Mouse (Mus musculus) naive thymus-derived CD4-positive, alpha-beta T cell, adult 2 months (primary cell): ENCODE data around the gene Rasa4.
A peak's percentile ranks its signal among the peaks of the same experiment; 100 is the strongest.
"Not testable (repeated sequence)": the region's sequence is repeated elsewhere in the genome, so short reads cannot be mapped to it uniquely, and the experiment has no call there.

ENCODE experiments used
- DNase-seq: peaks from one replicate; pipeline ENCODE4 v3.0.0-alpha.2; 2011; ENCODE audit warnings: low read depth

Gene Rasa4

DNA sequence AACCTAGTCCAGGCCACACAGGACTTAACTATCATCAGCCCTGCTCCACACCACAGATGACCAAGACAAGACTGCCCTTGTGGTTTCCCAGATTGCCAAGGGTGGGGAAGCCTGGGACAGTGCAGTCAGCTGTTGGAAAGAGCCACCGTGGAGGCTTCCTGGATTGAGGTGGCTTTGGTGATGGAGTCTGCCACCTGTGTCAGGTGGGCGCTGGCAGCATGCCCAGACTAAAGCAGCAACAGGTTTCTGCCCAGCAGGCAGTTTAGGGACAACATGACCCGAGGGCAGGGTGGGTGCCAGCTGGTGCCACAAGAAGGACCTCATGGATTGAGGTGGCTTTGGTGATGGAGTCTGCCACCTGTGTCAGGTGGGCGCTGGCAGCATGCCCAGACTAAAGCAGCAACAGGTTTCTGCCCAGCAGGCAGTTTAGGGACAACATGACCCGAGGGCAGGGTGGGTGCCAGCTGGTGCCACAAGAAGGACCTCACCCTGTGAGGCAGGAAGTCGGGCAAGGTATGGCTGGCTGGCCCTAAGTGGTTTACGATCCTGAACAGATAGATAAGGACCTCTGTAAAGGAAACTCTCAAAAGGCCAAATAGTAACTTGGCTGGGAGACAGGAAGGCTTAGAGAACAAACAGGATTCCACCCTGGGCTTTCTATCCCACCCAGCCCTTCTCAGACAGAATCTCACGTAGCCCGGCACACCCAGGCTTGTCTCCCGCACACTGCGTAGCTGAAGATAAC is 17.1 kb upstream of the Rasa4 start:
- DNase-seq = not testable (repeated sequence)

DNA sequence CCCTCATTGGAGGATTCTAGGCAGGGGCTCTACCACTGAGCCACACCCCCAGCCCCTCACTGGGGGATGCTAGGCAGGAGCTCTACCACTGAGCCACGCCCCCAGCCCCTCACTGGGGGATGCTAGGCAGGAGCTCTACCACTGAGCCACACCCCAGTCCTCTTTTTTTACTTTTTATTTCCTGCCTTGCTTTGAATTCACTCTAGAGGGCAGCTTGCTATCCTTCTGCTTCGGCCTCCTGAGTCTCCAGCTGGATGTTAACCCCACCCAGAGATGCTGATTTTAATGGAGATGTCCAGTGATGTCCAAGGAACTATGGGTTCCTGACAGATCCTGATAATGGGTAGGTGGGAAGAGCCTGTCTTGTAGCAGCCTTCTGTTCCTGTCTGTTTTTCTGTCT is 14.3 kb upstream of the Rasa4 start:
- no peak for DNase-seq

DNA sequence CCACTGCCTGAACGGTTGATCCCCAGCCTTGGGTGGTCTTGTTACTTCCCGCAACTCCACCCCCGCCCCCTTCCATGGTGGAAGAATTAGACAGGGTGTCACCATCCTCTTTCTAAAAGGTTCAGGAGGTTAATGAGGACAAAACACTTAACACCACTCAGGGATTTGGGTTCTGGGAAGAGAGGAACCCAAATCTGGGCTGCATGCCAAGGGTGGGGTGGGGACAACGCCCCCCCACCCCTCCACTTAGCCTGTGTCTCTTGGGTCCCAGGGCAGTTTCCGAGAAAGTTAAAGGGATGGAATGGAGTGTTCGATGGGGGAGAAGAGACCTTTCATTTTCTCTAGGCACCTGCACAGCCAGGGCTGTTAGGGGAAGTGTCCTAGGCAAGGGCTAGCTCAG is 10.7 kb upstream of the Rasa4 start:
- no peak for DNase-seq

DNA sequence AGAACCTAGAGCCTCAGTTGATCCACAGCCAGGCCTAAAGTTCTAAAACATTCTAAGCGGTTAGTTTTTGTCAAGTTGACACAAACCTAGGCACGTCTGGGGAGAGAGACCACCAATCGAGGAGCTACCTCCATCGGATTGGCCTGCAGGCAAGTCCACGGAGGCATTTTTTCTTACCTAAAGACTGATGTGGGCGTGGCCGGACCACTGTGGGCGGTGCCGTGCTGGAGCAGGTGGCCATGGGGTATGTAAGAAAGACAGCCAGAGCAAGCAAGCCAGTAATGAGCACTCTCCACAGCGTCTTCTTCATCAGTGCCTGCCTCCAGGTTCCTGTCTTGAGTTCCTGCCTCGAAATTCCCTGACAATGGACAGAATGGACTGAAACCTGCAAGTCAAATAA is 10.2 kb upstream of the Rasa4 start:
- no peak for DNase-seq

DNA sequence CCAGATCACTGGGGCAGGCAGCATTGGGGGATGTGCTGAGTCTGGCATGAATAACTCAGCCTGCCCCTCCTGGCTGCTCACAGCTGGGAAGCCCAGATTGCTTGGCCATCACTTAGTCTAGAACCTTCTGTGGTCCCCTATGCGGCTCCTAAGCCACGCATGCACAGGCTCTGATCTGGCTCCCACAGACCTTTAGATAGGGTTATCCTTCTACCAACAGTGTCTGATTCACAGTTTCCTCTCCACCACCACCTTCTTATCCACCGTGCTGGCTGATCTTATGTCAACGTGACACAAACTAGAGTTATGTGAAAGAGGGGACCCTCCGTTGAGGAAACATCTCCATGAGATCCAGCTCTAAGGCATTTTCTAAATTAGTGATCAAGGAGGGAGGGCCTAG is 8.6 kb upstream of the Rasa4 start:
- DNase-seq = no peak

DNA sequence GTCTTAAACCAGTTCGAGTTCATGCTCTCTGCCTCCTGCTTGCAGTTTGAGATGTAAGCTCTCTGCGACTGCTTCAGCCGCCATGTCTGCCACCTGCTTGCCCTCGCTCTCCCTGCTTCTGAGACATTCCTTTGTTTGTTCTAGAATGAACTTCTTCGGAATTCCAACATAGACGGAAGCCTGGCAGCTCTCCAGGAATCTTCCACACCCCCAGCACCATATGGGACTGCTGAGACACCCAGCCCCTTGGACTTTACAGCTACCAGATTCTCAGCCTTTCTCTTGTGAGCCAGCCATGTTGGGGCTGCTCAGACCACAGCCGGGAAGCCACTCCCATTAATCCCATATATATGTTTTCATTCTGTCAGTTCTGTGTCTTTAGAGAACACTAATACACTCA is 7.4 kb upstream of the Rasa4 start:
- no peak for DNase-seq

DNA sequence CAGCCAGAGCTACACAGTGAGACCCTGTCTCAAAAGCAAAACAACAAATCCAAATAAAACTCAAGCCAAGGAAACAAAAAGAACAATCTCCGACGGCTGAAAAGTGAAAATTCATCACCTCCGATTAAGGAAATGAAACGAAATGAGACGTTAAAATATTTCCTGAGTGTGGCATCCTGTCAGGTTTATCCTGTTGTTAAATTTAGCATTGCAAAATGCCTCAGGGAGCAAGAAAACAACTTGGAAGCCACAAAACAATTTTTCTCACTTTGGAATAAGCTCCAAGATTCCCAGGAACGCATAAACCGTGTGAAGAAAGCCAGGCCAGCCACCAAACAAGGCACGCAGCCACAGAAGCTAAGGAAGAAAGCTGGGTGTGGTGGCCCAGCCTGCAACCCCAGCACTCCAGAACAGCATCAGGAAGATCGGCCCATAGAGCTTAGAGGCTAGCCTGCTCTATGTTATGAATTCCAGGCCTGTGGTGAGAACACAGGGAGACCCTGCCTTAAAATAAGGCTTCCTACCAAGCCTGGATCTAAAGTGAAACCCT is 6.6 kb upstream of the Rasa4 start:
- DNase-seq = no peak

DNA sequence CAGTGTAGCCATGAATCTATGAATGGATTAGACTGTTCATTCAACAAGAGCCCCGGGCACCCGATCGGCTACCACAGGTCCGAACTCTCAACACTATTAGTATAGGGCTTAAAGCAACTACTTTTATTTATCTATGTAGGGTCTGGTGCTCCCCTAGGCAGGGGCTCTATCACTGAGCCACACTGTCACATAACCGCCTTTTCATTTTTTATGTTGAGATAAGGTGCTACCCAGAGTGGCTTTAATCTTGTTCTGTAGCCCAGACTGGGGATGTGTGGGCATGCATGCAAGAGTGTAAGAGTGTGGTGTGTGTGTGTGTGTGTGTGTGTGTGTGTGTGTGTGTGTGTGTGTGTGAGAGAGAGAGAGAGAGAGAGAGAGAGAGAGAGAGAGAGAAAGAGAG is 5.6 kb upstream of the Rasa4 start:
- DNase-seq = no peak

DNA sequence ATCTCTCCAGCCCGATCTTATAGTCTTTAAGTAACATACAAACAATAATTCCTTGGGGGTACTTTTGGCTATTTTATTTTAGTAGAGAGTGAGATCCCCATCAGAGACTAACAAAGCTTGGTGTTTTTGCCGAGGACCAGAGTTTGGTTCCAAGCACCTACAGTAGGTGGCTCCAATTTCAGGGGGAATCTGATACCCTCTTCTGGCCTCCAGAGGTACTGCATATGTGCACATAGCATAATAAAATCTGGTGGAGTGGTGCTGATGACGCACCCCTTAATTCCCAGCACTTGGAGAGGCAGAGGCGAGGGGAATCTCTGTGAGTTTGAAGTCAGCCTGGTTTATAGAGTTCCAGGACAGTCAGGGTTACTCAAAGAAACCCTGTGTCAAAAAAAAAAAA is 1.4 kb upstream of the Rasa4 start:
- peak; percentile 54 for DNase-seq

DNA sequence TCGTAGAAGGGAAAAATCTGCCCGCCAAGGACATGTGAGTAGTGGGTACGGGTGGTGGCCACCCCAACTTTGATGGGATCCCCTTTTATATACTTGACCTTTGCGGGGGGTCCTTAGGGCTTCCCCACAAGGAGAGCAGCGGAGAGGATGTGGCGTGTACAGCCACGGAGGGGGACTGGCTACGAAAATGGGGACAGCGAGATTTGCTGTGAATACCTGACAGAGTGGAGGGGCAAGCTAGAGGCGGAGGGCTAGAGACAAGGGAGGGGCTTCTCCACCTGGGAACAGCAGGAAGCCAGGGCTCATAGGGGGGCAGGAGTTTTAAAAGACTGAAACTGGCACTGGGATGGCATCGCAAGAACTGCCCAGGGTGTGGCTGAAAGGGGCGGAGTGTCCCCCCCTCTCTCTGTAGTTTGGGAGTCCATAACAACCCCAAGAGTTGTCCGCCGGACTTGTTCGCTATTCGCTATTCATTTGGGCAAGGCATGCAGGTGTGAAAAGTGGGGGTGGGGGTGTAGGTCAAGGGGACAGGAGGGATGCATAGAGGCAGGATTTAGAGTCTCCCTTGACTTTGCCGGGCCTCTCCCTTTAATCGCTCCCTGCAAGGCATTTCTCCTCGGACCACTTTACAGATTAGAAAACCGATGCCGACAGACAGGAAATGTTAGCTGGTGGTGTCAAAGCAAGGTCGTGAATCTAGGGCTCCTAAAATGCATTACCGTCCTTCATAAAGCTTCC is 597 bp downstream of the Rasa4 start:
- no peak for DNase-seq

DNA sequence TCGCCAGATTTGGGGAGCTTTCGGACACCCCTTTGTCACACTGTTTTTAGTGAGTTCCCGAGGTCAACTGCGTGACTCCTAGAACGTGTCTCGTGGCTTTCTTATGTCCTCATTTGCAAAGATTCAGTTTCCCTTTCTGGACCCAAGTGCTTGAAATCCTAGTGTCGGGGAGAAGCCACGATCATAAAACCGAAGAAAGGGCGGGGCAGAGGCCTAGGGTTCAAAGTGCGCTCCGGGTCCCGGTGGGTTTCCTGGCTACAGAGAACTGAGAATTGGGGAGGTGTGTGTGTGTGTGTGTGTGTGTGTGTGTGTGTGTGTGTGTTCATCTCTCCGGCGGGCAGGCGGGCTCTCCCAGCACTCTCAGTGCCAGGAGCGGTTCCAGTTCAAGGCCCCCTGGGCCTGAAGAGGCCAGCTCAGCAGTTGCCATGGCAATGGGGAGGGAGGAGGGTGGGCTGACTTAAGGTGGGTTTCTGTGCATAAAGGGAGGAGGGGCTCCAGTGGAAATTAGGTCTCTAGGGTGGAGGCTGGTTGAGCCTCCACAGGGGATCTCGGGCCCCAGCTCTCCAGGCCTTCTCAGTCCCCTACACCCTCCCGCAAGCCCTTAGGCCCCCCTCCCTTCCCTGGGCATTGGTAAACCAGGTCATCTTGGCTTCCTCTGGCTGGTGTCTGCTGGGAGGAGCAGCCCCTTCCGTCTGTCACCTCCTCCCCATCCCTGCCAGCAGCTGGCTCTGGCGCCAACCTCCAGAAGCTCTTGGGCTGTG is 1.4 kb downstream of the Rasa4 start:
- DNase-seq = peak; percentile 67

DNA sequence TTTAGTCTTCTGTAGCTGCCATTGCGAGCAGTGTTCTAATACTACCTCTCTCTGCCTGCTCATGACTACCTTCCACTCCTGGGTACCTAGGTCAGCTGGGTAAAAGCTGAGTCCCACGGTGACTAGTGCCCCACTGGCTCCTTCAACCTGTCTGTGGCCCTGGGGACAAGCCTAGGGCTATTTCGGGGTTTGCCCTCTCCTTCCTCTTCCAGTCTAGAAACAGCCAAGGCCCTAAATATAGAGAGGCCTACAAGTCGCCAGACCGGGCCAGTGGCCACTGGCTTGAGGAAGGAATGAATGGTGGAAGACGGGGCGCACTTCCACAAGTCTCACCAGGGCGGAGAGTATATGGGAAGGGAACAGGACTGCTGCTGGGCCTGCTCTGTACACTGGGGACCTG is 2.6 kb downstream of the Rasa4 start:
- no peak for DNase-seq

DNA sequence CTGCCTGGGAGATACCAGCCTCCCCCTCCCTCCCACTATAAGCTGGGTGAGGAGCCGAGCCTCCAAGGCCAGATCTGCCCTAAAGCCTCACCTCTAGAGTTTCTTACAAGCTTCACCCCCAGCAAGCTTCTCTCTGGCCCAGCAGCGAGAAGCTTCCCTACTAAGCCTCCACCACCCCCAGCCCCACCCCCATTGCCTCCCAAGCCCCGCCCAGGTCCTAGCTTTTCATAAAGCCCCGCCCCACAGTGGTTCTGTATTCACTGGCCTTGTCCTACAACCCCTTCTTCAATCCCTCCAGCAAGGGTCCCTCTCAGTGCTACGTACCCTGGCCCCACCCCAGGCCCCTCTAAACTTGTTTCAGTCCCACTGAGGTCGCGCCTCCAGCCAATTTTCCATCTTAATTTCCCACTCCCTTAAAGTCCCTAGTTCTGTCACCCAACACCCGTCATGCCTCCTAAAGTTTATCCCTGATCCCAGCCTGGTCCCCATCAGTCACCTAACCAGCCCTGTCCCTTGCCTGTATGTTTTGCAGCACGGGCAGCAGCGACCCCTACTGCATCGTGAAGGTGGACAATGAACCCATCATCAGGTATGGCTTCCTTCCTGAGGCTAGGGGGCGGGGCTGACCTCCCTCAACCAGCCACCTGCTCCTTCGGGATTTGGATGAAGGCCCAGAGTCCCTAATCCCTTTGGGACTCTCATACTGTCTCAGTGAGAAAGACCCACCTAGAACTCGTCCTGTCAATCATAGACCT is 5.3 kb downstream of the Rasa4 start:
- no peak for DNase-seq

DNA sequence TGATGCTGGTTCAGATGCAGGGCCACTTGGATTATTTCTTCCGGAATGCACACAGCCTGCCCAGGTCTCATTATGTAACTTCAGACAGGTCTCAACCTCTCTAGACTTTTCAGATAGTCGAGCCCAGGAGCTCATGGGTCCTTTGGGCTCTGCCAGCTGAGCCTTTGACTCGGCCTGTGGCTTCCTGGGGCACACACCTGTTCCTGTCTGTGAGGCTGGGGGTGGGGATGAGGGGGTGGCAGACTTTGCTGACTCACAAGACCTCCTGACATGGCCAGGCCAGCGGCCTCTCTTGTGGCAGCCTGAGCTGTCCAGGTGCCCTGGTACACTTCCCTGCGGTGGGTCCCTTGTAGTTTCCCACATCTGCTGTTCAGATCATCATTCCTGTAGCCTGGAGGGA is 8.2 kb downstream of the Rasa4 start:
- DNase-seq = no peak

DNA sequence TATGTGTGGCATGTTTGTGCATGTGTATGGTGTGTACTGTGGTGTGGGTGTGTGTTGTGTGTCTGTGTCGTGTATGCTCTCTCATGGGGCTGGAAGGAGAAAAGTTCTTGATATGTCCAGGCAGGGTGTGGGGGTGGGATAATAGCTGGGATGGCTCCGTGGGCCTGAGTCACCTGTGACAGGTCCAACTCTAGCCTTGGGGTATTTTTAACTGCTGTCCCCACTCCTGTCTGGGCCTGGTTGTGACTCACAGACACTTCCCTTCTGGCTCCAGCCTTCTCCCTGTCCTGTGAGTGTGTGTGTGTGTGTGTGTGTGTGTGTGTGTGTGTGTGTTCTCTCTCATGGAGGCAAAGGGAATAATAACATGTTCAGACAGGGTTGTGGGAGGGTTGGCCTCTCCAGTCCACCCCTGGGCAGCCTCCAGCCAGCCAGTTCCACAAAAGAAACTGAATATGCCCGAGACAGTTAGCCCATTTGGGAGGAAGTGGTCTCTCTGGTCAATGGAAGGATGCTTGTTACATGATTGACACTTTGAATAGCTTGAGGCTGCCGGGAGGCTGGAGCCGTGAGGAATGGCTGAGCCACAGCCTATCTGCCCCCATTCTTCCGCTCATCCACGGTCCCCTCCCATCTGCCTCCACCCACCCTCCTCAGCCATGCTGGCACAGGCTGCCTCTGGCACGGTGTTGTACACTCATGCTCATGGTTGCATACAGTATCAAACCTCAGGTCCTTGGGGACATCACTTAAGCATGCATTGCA is 10.7 kb downstream of the Rasa4 start:
- no peak for DNase-seq

DNA sequence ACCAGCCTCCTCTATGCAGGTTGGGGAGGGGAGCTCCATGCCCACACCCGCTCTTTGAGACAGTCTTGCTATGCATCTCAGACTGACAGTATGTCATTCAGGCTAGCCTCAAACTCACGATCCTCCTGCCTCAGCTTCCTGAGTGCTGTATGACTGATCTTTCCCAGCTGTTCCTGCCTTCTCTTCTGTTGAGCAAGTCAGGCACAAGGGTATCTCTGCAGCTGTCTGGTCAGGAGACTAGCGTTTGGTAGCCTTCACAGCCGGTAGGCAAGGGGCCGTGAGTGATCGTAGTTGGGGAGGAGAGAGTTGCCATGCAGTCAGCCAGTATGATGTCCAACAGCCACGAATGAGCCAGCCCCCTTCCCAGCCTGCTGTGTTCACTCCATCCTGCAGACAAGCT is 11.4 kb downstream of the Rasa4 start:
- no peak for DNase-seq

DNA sequence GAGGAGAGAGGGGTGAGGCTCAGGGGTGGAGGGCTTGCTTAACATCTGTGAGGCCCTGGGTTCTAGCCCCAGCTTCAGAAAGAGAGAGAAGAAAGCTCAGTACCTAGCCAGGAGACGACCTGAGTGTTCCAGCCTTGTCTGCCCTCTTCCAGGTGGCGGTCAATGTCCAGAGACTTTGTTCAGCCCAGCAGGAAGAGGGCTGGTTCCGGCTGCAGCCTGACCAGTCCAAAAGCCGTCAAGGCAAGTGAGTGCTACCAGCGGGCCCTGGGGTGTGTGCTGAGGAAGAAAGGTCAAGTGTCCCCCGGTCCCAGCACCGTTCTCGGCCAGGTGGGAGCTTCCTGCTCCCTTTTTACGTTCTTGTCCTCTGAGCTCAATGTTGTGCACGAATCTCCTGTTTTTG is 14.8 kb downstream of the Rasa4 start:
- no peak for DNase-seq

DNA sequence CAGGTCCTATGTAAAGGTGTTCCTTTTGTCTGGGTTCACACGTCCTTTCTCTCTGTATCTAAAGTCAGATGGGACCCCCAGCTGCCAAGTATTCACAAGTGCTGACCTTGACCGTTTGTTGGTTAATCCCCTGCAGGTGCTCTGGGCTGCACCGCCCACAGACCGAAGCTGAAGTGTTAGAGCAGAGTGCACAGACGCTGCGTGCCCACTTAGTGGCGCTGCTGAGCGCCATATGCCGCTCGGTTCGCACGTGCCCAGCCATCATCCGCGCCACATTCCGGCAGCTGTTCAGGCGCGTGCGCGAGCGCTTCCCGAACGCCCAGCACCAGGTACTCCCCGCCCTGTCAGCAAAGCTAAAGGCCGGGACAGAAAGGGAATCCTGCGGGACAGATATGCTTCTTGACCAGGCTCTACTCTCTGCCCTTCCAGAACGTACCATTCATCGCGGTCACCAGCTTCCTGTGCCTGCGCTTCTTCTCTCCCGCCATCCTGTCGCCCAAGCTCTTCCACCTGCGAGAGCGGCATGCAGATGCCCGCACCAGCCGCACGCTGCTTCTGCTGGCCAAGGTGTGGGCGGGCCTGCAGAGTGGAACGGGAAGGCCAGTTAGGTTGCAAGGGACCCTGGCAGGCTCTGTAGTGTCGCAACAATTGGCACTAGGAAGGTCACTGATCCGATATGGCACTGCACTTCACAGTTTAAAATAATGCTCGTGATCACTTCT is 18.5 kb downstream of the Rasa4 start:
- peak; percentile 88 for DNase-seq

DNA sequence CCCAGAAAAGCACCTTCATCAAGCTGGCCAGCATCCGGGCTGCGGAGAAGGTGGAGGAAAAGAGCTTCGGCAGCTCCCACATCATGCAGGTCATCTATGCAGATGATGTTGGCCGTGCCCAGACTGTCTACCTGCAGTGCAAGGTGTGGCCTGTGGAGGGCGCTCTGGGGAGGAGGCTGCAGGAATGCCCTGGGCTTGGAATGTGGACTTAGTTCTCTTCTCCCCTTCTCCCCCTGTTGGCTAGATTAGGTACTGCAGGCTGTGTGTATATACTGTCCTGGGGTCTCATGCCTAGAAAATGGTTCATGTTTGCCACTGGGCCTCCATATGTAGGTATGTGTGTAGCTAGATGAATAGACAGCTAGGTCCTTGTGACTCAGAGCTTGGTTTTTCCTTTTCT is 20.8 kb downstream of the Rasa4 start:
- peak; percentile 65 for DNase-seq

DNA sequence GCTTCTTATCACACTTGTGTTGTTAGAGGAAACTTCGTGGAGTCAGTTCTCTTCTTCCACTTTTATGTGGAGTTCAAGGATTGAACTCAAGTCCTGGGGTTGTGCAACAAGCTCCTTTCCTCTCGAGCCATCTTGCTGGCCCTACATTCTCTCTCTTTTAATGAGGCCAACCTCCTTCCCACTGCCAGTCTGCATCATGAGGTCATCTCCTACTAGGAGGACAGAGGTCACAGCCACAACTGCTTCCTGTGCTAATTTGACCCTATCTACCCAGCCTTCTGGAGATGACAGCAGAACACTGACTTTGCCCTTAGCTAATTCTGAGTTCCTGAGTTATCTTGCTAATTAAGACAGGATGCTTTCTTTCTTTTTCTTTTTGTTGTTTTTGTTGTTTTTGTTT is 24.8 kb downstream of the Rasa4 start:
- DNase-seq = no peak

DNA sequence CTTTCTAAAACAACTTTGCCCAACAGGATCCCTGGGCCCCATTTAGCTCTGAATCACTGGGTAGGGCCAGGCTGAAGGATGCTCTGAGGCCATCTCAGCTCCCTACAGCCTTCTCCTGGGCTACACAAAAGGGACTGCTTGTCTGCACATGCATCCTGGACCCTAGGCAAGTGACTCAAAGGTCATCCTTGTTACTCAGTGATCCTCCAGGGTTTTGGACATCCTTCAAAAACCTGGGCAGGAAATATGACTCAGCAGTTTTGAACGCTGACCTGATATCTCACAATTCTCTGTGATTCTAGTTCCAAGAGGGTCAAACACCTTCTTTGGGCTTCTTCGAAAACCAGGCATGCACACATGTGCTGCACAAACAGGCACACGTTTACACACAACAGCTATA is 25.3 kb downstream of the Rasa4 start:
- no peak for DNase-seq
